Mouse (Mus musculus): ENCODE data around the gene Olfr1113. TPM values are rescaled to one million over a fixed set of nuclear protein-coding genes. Genes with fewer than 3 reads are reported as not detected.

Gene Olfr1113
- polyA plus RNA-seq (2017; shearing (Covaris generic)) = not detected

GRCm38 (mm10) chr2:87208670-87209069 is at the start of gene Olfr1113:
Gene Olfr1113 (plus strand): TSS chr2:87208970.

GRCm38 (mm10) chr2:87187498-87187897 is 21.3 kb upstream of the Olfr1113 start, which contains the start of gene Olfr1112:
Gene Olfr1112 (plus strand): TSS chr2:87187798.

GRCm38 (mm10) chr2:87247713-87248112 is 38.9 kb downstream of the Olfr1113 start, which contains the start of gene Olfr1115:
Gene Olfr1115 (plus strand): TSS chr2:87248013.

Other genes with a start within 250 kb of the Olfr1113 start
- not detected for gene Olfr1099, start 248.3 kb upstream of the Olfr1113 start, polyA plus RNA-seq (2017; shearing (Covaris generic))
- gene Olfr1100, start 229.0 kb upstream of the Olfr1113 start, polyA plus RNA-seq (2017; shearing (Covaris generic)) = not detected
- gene Olfr1101, start 217.7 kb upstream of the Olfr1113 start, polyA plus RNA-seq (2017; shearing (Covaris generic)) = not detected
- gene Olfr1102, start 210.6 kb upstream of the Olfr1113 start, polyA plus RNA-seq (2017; shearing (Covaris generic)) = not detected
- gene Olfr1104, start 181.9 kb upstream of the Olfr1113 start, polyA plus RNA-seq (2017; shearing (Covaris generic)) = not detected
- 0.16 TPM for gene Olfr1105, start 172.4 kb upstream of the Olfr1113 start, polyA plus RNA-seq (2017; shearing (Covaris generic))
- gene Olfr1106, start 156.7 kb upstream of the Olfr1113 start, polyA plus RNA-seq (2017; shearing (Covaris generic)) = not detected
- not detected for gene Olfr1107, start 133.2 kb upstream of the Olfr1113 start, polyA plus RNA-seq (2017; shearing (Covaris generic))
- not detected for gene Olfr1109, start 113.0 kb upstream of the Olfr1113 start, polyA plus RNA-seq (2017; shearing (Covaris generic))
- not detected for gene Olfr259, start 94.4 kb upstream of the Olfr1113 start, polyA plus RNA-seq (2017; shearing (Covaris generic))
- not detected for gene Olfr1110, start 68.7 kb upstream of the Olfr1113 start, polyA plus RNA-seq (2017; shearing (Covaris generic))
- gene Olfr1111, start 56.3 kb upstream of the Olfr1113 start, polyA plus RNA-seq (2017; shearing (Covaris generic)) = not detected
- gene Olfr1112, start 21.2 kb upstream of the Olfr1113 start, polyA plus RNA-seq (2017; shearing (Covaris generic)) = not detected
- gene Olfr1115, start 39.0 kb downstream of the Olfr1113 start, polyA plus RNA-seq (2017; shearing (Covaris generic)) = not detected
- gene Olfr1116, start 58.6 kb downstream of the Olfr1113 start, polyA plus RNA-seq (2017; shearing (Covaris generic)) = 0.15 TPM
- gene Olfr1118, start 98.6 kb downstream of the Olfr1113 start, polyA plus RNA-seq (2017; shearing (Covaris generic)) = not detected
- not detected for gene Olfr1120, start 145.8 kb downstream of the Olfr1113 start, polyA plus RNA-seq (2017; shearing (Covaris generic))
- not detected for gene Olfr1121, start 160.9 kb downstream of the Olfr1113 start, polyA plus RNA-seq (2017; shearing (Covaris generic))
- gene Olfr1122, start 176.9 kb downstream of the Olfr1113 start, polyA plus RNA-seq (2017; shearing (Covaris generic)) = 0.35 TPM
- not detected for gene Olfr1123, start 207.7 kb downstream of the Olfr1113 start, polyA plus RNA-seq (2017; shearing (Covaris generic))
- 0.35 TPM for gene Olfr1124, start 221.3 kb downstream of the Olfr1113 start, polyA plus RNA-seq (2017; shearing (Covaris generic))
- gene Olfr1126, start 245.0 kb downstream of the Olfr1113 start, polyA plus RNA-seq (2017; shearing (Covaris generic)) = not detected